9 mouse cellular contexts compared by ENCODE assay signal in genomic region chr14:121445194-121445593, GRCm38 (mm10). TPM values are rescaled to one million over a fixed set of nuclear protein-coding genes. Genes with fewer than 3 reads are reported as not detected.
DNase-seq lines count a peak whose midpoint lies in the region; ATAC-seq and TF ChIP-seq lines count a peak whose summit lies in the region.
"Had no signal": no experiment of that assay in that cellular context is flagged by ENCODE, and none has a peak within 500 bp of the region (broad histone marks: within the 10 kb centered on the region; RNA-seq: fewer than 3 reads in every experiment).

No protein-coding gene starts in this region.

- H3K9me3 ChIP-seq in forebrain, embryonic 14.5 days (replicated peaks; ENCODE audit: control insufficient read depth, low read length) = no peaks in the 10 kb centered on the region
- H3K9me3 ChIP-seq in hindbrain, postnatal 0 days (ENCODE audit: low read length) = no peaks in the 10 kb centered on the region
- H3K9me3 ChIP-seq: embryonic facial prominence, embryonic 12.5 days had no signal

- H3K4me1 ChIP-seq in forebrain, embryonic 14.5 days (ENCODE audit: control insufficient read depth, insufficient read depth, low read length) = no peaks in the 10 kb centered on the region
- H3K4me1 ChIP-seq in hindbrain, postnatal 0 days (ENCODE audit: insufficient read depth, low read length) = no peaks in the 10 kb centered on the region
- H3K4me1 ChIP-seq in testis, adult 2 months (ENCODE audit: control insufficient read depth, insufficient read depth, low read length) = peaks cover 11% of the 10 kb centered on the region

- no peaks in the 10 kb centered on the region for H3K27me3 ChIP-seq in forebrain, embryonic 14.5 days (replicated peaks; ENCODE audit: control insufficient read depth, insufficient read depth, low read length)
- H3K27me3 ChIP-seq in hindbrain, postnatal 0 days (ENCODE audit: insufficient read depth, low read length) = no peaks in the 10 kb centered on the region
- no peaks in the 10 kb centered on the region for H3K27me3 ChIP-seq in testis, adult 2 months (ENCODE audit: control insufficient read depth, insufficient read depth, low read length)
- H3K27me3 ChIP-seq: embryonic facial prominence, embryonic 12.5 days had no signal

- H3K9ac ChIP-seq in forebrain, embryonic 14.5 days (ENCODE audit: low read length) = no peak overlapping the region
- H3K9ac ChIP-seq in hindbrain, postnatal 0 days (replicated peaks; ENCODE audit: low read length) = no peak overlapping the region
- H3K9ac ChIP-seq: embryonic facial prominence, embryonic 12.5 days had no signal

- H3K27ac ChIP-seq in layer of hippocampus, adult 2 months = no peak overlapping the region
- H3K27ac ChIP-seq in forebrain, embryonic 14.5 days (ENCODE audit: low read depth, low read length) = no peak overlapping the region
- H3K27ac ChIP-seq in hindbrain, postnatal 0 days = no peak overlapping the region
- H3K27ac ChIP-seq in testis, adult 2 months (ENCODE audit: control insufficient read depth, insufficient read depth, low read depth, low read length) = no peak overlapping the region
- H3K27ac ChIP-seq: embryonic facial prominence, embryonic 12.5 days had no signal

- ATAC-seq in forebrain, embryonic 14.5 days = peak; percentile 65
- no peak for ATAC-seq in hindbrain, postnatal 0 days
- ATAC-seq in monocyte, adult 5-6 weeks (replicated peaks; ENCODE audit: insufficient number of reproducible peaks, low FRiP score, low TSS enrichment, poor library complexity, severe bottlenecking) = peak; percentile 82

- no peak for TF ChIP-seq POLR2A in testis, adult 2 months (IDR thresholded peaks at IDR 0.05; ENCODE audit: control insufficient read depth, low read depth, low read length)

- H3K4me2 ChIP-seq in forebrain, embryonic 14.5 days (ENCODE audit: low read length) = no peak overlapping the region
- no peak overlapping the region for H3K4me2 ChIP-seq in hindbrain, postnatal 0 days (ENCODE audit: low read depth, low read length)
- H3K4me2 ChIP-seq: embryonic facial prominence, embryonic 12.5 days had no signal

- no peak overlapping the region for H3K4me3 ChIP-seq in layer of hippocampus, adult 2 months
- no peak overlapping the region for H3K4me3 ChIP-seq in forebrain, embryonic 14.5 days (ENCODE audit: low read depth, low read length)
- H3K4me3 ChIP-seq in hindbrain, postnatal 0 days (ENCODE audit: low read length) = no peak overlapping the region
- H3K4me3 ChIP-seq in testis, adult 2 months (ENCODE audit: control insufficient read depth, low read depth, low read length) = no peak overlapping the region
- H3K4me3 ChIP-seq: embryonic facial prominence, embryonic 12.5 days had no signal

- WGBS in forebrain, embryonic 14.5 days = 18% methylated on average over 8 of the region's 8 CpGs
- 22% methylated on average over 8 of the region's 8 CpGs for WGBS in hindbrain, postnatal 0 days

- H3K36me3 ChIP-seq in forebrain, embryonic 14.5 days (ENCODE audit: control insufficient read depth, insufficient read depth, low read length) = no peaks in the 10 kb centered on the region
- no peaks in the 10 kb centered on the region for H3K36me3 ChIP-seq in hindbrain, postnatal 0 days (ENCODE audit: insufficient read depth, low read length)
- H3K36me3 ChIP-seq in testis, adult 2 months (ENCODE audit: control insufficient read depth, insufficient read depth, low read length) = no peaks in the 10 kb centered on the region
- H3K36me3 ChIP-seq: embryonic facial prominence, embryonic 12.5 days had no signal

- peak; percentile 5 to 56 for DNase-seq in layer of hippocampus, adult 2 months (ENCODE audit: low spot score in 2 of 2)
- no peak for DNase-seq in layer of hippocampus, adult 9-10 months (ENCODE audit: low spot score)
- DNase-seq in adrenal gland, postnatal 10 days = peak; percentile 91
- peak; percentile 68 for DNase-seq in forebrain, embryonic 14.5 days (ENCODE audit: low spot score)
- DNase-seq in hindbrain, postnatal 0 days (ENCODE audit: low spot score) = peak; percentile 49
- DNase-seq in liver = peak; percentile 82

- peak; percentile 81 for TF ChIP-seq CTCF in layer of hippocampus, adult 2 months (conservative IDR thresholded peaks at IDR 0.05)
- TF ChIP-seq CTCF in hindbrain, postnatal 0 days (IDR thresholded peaks at IDR 0.05; ENCODE audit: low read depth) = peak; percentile 71
- peak; percentile 58; the same call in 1 of the 2 replicates for TF ChIP-seq CTCF in testis, adult 2 months (IDR thresholded peaks at IDR 0.05; ENCODE audit: control insufficient read depth, insufficient read depth, insufficient replicate concordance, low read depth, low read length)

RNA-seq across cellular contexts. Expression of gene Slc15a1, which starts 59.9 kb away (rescaled TPM):
- not detected for total RNA-seq in layer of hippocampus, adult 2 months (2021)
- total RNA-seq in adrenal gland, postnatal 10 days (2021) = under 1 TPM; 0.09 to 0.36 TPM
- not detected in 2 replicates for polyA plus RNA-seq in forebrain, embryonic 14.5 days (2014; fragmentation: Nextera tagmentation; extraction: Ambion mirVana)
- total RNA-seq in hindbrain, postnatal 0 days (2014; rRNA removed) = not detected in 2 replicates
- 0.08 TPM in 2 replicates for polyA plus RNA-seq in hindbrain, postnatal 0 days (2015; fragmentation: Nextera tagmentation; extraction: Ambion mirVana)
- total RNA-seq in monocyte, adult 5-6 weeks (2017) = not detected in 3 replicates
- 0.65 and 0.96 TPM in 2 replicates for polyA plus RNA-seq in testis, adult 2 months (2012; rRNA removed)
